Mouse (Mus musculus) cerebellum, adult 2 months (tissue): ENCODE data around the gene Jund.

ENCODE experiments used
- CTCF ChIP-seq: fragments of 200-500 bp; IDR thresholded peaks from 2 replicates; pipeline ENCODE4 v1.5.1; 2011; ENCODE audit warnings: low read depth, mild to moderate bottlenecking, control low read depth, low read length, moderate library complexity, borderline replicate concordance; ENCODE audit not compliant: insufficient read depth
- POLR2A ChIP-seq: fragments of 200-500 bp; IDR thresholded peaks from 2 replicates; pipeline ENCODE4 v1.6.1; 2011; ENCODE audit warnings: low read length, control low read depth, borderline replicate concordance; ENCODE audit not compliant: insufficient read depth

DNA sequence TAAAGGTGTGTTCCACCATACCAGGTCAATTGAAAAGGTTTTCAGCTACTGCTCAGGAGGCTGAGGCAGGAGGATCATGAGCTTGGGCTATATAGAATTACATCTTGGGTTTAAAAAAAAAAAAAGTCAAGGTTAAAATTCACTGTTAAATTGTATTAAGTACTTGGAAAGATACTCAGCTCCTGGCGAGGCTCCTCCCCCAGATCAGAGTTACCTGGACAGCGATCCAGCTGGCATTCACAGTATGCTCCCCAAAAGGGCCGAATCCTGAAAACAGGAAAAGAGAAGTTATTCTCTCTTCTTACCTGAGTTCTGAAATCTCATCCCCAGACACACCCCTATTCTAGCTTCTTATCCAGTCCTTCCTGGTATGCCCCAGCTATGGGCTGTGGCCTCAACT is 41.5 kb upstream of the Jund start:
- no peak for TF ChIP-seq CTCF
- no peak for TF ChIP-seq POLR2A
